ENCODE assay signal across 8 mouse cellular contexts in genomic region chr12:72082370-72082769, GRCm38 (mm10). TPM values are rescaled to one million over a fixed set of nuclear protein-coding genes. Genes with fewer than 3 reads are reported as not detected.
DNase-seq lines count a peak whose midpoint lies in the region; ATAC-seq and TF ChIP-seq lines count a peak whose summit lies in the region.

No protein-coding gene starts in this region.

- TF ChIP-seq CTCF in E14TG2a.4 (conservative IDR thresholded peaks at IDR 0.05; ENCODE audit: low read length), result no peak

- 21% methylated on average over 18 of the region's 18 CpGs for WGBS in limb, embryonic 12.5 days
- WGBS in neural tube, embryonic 11.5 days, result 34% methylated on average over 18 of the region's 18 CpGs

- no peaks in the 10 kb centered on the region for H3K36me3 ChIP-seq in E14TG2a.4 (ENCODE audit: insufficient read depth, low read length)
- no peaks in the 10 kb centered on the region for H3K36me3 ChIP-seq in limb, embryonic 12.5 days
- no peaks in the 10 kb centered on the region for H3K36me3 ChIP-seq in neural tube, embryonic 11.5 days (ENCODE audit: control insufficient read depth, insufficient read depth, low read length)

- peak overlapping the region; percentile 60 for H3K4me3 ChIP-seq in E14TG2a.4 (replicated peaks; ENCODE audit: low read length)
- no peak overlapping the region for H3K4me3 ChIP-seq in limb, embryonic 12.5 days (replicated peaks)
- H3K4me3 ChIP-seq in neural tube, embryonic 11.5 days (ENCODE audit: low read depth, low read length), result no peak overlapping the region

- peak; percentile 66 for DNase-seq in adrenal gland, postnatal 10 days
- peak; percentile 33 for DNase-seq in heart, postnatal 4 days
- no peak for DNase-seq in neural tube, embryonic 11.5 days (ENCODE audit: low spot score)
- DNase-seq in cerebellum, postnatal 4 days (ENCODE audit: low spot score in 2 of 2), result no peak

- no peak overlapping the region for H3K27ac ChIP-seq in limb, embryonic 12.5 days
- H3K27ac ChIP-seq in neural tube, embryonic 11.5 days (ENCODE audit: low read depth, low read length), result no peak overlapping the region

- H3K4me1 ChIP-seq in E14TG2a.4 (replicated peaks; ENCODE audit: low read depth, low read length), result peaks cover 39% of the 10 kb centered on the region
- peaks cover 17% of the 10 kb centered on the region for H3K4me1 ChIP-seq in limb, embryonic 12.5 days (replicated peaks)
- H3K4me1 ChIP-seq in neural tube, embryonic 11.5 days (ENCODE audit: control insufficient read depth, insufficient read depth, low read length), result no peaks in the 10 kb centered on the region; the same call in 1 of the 2 replicates

- peak overlapping the region; percentile 44 for H3K4me2 ChIP-seq in limb, embryonic 12.5 days
- peak overlapping the region; percentile 15; the same call in 1 of the 2 replicates for H3K4me2 ChIP-seq in neural tube, embryonic 11.5 days (ENCODE audit: low read depth)

- no peak for ATAC-seq in limb, embryonic 12.5 days (ENCODE audit: insufficient number of reproducible peaks, insufficient read depth, low FRiP score, low TSS enrichment, low read depth)
- no peak for ATAC-seq in neural tube, embryonic 11.5 days (ENCODE audit: insufficient read depth, low FRiP score, low TSS enrichment)
- ATAC-seq in megakaryocyte progenitor cell, adult 5-6 weeks (replicated peaks; ENCODE audit: poor library complexity), result no peak
- no peak for ATAC-seq in activated CD4-positive, CD25-positive, alpha-beta regulatory T cell, adult 4 months

- no peaks in the 10 kb centered on the region for H3K27me3 ChIP-seq in E14TG2a.4 (ENCODE audit: insufficient read depth, low read length)
- no peaks in the 10 kb centered on the region for H3K27me3 ChIP-seq in limb, embryonic 12.5 days
- no peaks in the 10 kb centered on the region for H3K27me3 ChIP-seq in neural tube, embryonic 11.5 days (ENCODE audit: control insufficient read depth, insufficient read depth, low read length)

- no peak overlapping the region for H3K9ac ChIP-seq in limb, embryonic 12.5 days (replicated peaks)
- no peak overlapping the region for H3K9ac ChIP-seq in neural tube, embryonic 11.5 days (ENCODE audit: low read length)

- no peaks in the 10 kb centered on the region for H3K9me3 ChIP-seq in E14TG2a.4 (ENCODE audit: low read length)
- no peaks in the 10 kb centered on the region for H3K9me3 ChIP-seq in limb, embryonic 12.5 days
- H3K9me3 ChIP-seq in neural tube, embryonic 11.5 days (ENCODE audit: control insufficient read depth, low read length), result no peaks in the 10 kb centered on the region

RNA-seq across cellular contexts. Expression of gene L3hypdh, which starts 2.9 kb away (rescaled TPM):
- 10 to 100 TPM; 31.0 to 37.3 TPM for total RNA-seq in adrenal gland, postnatal 10 days (2021)
- 10 to 100 TPM; 12.2 to 13.7 TPM for total RNA-seq in heart, postnatal 4 days (2021)
- 14.3 and 14.7 TPM in 2 replicates for polyA plus RNA-seq in limb, embryonic 12.5 days (2016; fragmentation: Nextera tagmentation; extraction: Ambion mirVana)
- polyA plus RNA-seq in neural tube, embryonic 11.5 days (2014; fragmentation: Nextera tagmentation; extraction: Ambion mirVana), result 8.2 and 9.9 TPM in 2 replicates
- 0.42 and 1.8 TPM in 2 replicates for total RNA-seq in megakaryocyte progenitor cell, adult 5-6 weeks (2015)
- total RNA-seq in megakaryocyte progenitor cell, adult 5-6 weeks (2017), result 0.84 and 1.7 TPM in 2 replicates
- under 1 TPM; 0.25 to 0.40 TPM for polyA plus RNA-seq in activated CD4-positive, CD25-positive, alpha-beta regulatory T cell, adult 4 months (2017; shearing (Covaris generic))

RNA-seq across cellular contexts. Expression of gene Jkamp, which starts 3.0 kb away (rescaled TPM):
- 10 to 100 TPM; 39.6 to 42.9 TPM for total RNA-seq in adrenal gland, postnatal 10 days (2021)
- 10 to 100 TPM; 33.2 to 36.1 TPM for total RNA-seq in heart, postnatal 4 days (2021)
- 64.5 and 67.2 TPM in 2 replicates for polyA plus RNA-seq in limb, embryonic 12.5 days (2016; fragmentation: Nextera tagmentation; extraction: Ambion mirVana)
- polyA plus RNA-seq in neural tube, embryonic 11.5 days (2014; fragmentation: Nextera tagmentation; extraction: Ambion mirVana), result 68.5 and 71.4 TPM in 2 replicates
- 33.8 and 41.6 TPM in 2 replicates for total RNA-seq in megakaryocyte progenitor cell, adult 5-6 weeks (2015)
- 17.0 and 23.6 TPM in 2 replicates for total RNA-seq in megakaryocyte progenitor cell, adult 5-6 weeks (2017)
- 10 to 100 TPM; 31.8 to 32.2 TPM for polyA plus RNA-seq in activated CD4-positive, CD25-positive, alpha-beta regulatory T cell, adult 4 months (2017; shearing (Covaris generic))

RNA-seq across cellular contexts. Expression of gene Gpr135, which starts 11.4 kb away (rescaled TPM):
- total RNA-seq in adrenal gland, postnatal 10 days (2021), result 1 to 10 TPM; 4.5 to 4.8 TPM
- under 1 TPM; 0.59 to 0.67 TPM for total RNA-seq in heart, postnatal 4 days (2021)
- polyA plus RNA-seq in limb, embryonic 12.5 days (2016; fragmentation: Nextera tagmentation; extraction: Ambion mirVana), result 0.80 and 0.83 TPM in 2 replicates
- 0.92 and 0.99 TPM in 2 replicates for polyA plus RNA-seq in neural tube, embryonic 11.5 days (2014; fragmentation: Nextera tagmentation; extraction: Ambion mirVana)
- 0.32 TPM in 1 of 2 replicates, not detected in the other for total RNA-seq in megakaryocyte progenitor cell, adult 5-6 weeks (2015)
- total RNA-seq in megakaryocyte progenitor cell, adult 5-6 weeks (2017), result 0.07 TPM in 1 of 2 replicates, not detected in the other
- polyA plus RNA-seq in activated CD4-positive, CD25-positive, alpha-beta regulatory T cell, adult 4 months (2017; shearing (Covaris generic)), result not detected

Comparison
In these comparisons a context has a peak if more than half of its experiments do, and no peak if none do; other contexts are left out.
1. DNase-seq: peak in adrenal gland, postnatal 10 days (single experiment) and heart, postnatal 4 days (single experiment); none in neural tube, embryonic 11.5 days (single experiment) and cerebellum, postnatal 4 days (0 of 2).
2. RNA of gene L3hypdh, which starts 2.9 kb away (total RNA-seq): 31.0 to 37.3 TPM in adrenal gland, postnatal 10 days and 12.2 to 13.7 TPM in heart, postnatal 4 days; 0.42 to 1.8 TPM in megakaryocyte progenitor cell, adult 5-6 weeks; every median in the first group is over 4 times any median in the second.